Mouse (Mus musculus) CD8-positive naive resting alpha-beta T cell, adult 2 months (primary cell): ENCODE measurements around the gene Epb41.

ENCODE experiments used
- DNase-seq, 2 experiments: peaks; one replicate each; pipeline ENCODE4 v3.0.0; 2022; ENCODE audit warnings: low read depth in 2 of 2, low spot score in 2 of 2

Epb41 gene

DNA sequence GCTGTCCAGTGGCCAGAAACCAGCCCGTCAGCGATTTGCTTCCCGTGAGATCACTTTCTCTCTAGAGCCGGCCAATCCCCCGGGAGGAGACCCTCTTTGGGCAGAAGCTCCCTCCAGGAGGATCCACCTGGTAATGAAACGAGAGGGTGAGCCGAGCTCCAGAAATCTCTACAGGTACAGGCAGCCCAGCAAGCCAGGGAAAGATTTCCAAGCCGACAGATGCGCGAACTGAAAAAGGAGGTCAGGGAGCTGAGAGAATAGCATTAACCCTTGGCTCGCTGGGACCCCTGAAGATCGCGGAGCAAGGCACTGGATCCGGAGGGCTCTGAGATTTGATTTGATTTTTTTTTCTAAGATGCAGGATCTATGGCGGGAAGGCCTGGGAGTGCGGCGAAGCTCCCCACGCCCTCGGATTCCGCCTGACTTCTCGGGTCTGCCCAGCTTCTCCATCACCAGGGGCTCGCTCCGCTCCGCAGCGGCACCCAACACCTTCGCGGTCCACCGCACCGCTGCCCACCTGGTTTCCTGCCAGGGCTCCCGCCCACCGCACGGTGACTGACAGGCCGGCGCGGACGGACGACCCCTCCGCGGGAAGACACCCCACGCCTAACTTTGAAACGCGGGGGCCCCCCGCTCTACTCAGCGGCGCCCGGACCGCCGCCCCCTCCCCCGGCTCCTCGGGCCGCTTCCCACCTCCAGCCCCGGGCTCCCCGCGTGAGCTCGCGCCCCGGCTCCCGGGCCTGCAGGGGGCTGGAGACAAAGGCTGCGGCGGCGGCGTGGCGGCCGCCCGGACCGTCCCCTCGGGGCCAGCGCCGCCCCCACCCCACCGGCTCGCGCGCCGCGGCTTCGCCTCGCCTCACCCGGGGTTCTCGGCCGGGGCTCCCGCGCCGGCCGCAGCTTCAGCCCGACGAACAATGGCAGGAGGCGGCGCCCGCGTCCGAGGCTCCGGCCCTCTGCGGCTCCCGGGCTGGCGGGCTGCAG is 26.8 kb downstream of the Epb41 start:
- DNase-seq: peak; percentile 26 to 32

GRCm38 (mm10) chr4:132043726-132044125 is 31.4 kb downstream of the Epb41 start:
- DNase-seq: no peak

GRCm38 (mm10) chr4:132041471-132042332 is 33.4 kb downstream of the Epb41 start:
- no peak for DNase-seq

DNA sequence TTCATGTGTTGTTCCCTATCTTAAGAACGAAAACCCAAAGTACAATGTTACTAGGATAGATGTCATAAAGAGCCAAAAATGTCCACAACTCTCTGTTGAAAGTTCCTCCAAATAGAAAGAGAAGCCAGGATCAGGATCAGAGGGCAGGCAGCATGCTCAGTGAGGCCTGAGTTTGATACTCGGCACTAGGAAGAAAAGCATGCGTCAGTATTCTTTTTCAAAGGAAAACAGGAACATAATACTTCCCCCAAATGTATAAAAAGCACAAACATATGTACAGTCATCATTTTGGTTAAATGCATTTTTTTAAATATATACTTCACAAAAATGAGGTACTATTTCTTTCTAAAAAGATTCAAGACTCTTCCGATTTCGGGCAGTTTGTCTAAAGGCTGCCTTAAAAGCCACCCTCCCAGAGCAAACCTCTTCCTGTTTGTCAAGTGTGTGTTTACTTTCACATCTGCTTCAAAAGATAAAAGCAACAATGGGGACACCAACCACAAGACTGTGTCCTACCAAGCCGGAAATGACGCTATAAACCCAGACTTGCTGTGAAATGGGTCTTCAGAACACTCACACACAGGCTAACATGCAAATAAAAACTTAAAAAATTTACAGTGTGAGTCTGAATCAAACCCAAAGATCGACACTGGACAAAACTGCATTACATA is 35.0 kb downstream of the Epb41 start:
- peak; percentile 71 to 78 for DNase-seq

DNA sequence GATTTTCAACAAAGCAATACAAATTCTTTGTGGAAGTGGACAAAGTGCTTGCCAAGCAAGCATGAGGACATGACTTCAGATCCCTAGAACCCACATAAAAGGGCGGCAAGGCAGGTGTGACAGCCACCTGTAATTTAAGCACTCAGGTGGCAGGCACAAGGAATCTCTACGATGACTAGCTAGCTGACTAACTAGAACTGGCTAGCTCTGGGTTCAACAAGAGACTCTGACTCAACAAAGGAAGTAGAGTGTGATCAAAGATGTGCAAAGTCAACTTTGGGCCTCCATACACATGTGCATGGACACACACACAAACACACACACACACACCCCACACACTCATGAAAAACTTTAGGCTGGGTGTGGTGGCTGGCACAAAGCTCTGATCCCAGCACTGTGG is 35.6 kb downstream of the Epb41 start:
- peak in 1 of 2 experiments; percentile 19 for DNase-seq

GRCm38 (mm10) chr4:132038809-132039208 is 36.3 kb downstream of the Epb41 start:
- no peak for DNase-seq

DNA sequence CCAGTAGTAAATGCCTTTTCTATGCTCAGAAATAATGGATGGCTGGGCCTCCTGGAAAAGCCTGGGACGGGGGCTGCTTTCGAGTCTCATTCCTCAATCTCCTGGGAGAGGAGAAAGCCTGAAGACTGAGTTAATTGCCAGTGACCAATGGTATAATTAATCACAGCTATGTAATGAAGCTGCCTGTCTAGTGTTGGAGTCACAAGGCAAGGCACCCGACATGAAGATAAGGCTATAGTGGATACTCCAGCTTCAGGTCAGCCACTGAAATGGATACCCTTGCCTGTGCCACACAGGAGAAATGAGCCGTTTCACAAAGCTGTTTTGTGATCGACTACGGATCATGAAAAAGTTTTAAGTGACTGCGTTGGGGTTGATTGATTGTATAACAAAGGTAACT is 37.1 kb downstream of the Epb41 start:
- DNase-seq: no peak

DNA sequence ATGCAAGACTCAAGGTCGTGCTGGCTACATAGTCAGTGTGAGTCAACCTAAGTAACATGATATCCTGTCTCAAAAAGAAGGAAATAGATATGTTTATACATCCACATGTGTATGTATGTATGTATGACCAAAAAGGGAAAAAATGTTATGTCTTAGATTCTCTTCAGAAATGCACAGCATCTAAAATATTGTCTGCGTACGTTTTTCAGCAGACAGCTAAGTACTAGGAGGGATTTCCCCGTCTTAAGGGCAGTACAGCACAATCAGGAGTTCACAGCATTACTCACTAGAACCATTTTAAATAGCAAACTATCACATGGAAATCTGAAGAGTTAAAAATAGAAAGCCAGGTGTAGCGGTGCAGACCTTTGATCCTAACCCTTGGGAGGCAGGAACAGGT is 38.0 kb downstream of the Epb41 start:
- DNase-seq: no peak

DNA sequence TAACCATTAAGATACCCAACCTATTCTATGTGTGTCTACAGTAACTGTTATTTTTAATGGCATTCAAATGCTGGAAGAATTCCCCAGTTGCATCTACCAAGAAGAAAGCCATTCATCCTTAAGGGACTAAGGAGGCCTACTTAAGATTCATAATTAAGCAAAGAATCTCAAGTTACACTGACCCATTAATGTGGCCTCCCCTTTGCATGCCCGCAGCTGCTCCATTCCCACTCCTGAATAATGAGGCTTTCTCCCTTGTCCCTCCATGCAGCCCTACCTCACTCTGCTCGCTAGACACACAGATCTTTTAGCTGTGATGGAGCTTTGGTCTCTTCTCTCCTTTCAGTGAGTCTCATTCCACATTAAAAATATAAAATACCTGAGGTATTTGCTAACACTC is 40.9 kb downstream of the Epb41 start:
- DNase-seq: no peak

- peak in 1 of 2 experiments; percentile 34 for DNase-seq
These were observed 41.9 kb downstream of the Epb41 start for GRCm38 (mm10) chr4:132033183-132033582.

- no peak for DNase-seq
These were observed 45.0 kb downstream of the Epb41 start for GRCm38 (mm10) chr4:132029851-132030741.

GRCm38 (mm10) chr4:132027806-132028205 is 47.3 kb downstream of the Epb41 start:
- no peak for DNase-seq

DNA sequence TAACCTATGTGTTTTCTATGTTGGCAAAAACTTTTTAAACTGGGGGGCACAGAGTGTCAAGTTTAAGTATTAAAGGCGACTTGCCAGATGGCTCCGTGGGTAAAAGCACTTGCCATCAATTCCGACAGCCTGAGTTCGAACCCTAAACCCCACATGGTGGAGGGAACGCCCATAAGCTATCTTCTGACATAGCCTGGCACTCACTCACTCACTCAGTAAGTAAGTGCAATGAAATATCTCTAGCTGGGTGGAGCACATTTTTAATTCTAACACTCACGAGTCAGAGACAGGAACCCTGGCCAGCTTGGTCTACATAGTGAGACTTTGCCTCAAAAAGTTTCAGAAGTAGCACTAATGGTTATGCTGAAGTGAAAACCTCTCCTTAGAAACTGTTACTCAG is 48.0 kb downstream of the Epb41 start:
- DNase-seq: no peak

GRCm38 (mm10) chr4:132025738-132026527 is 49.2 kb downstream of the Epb41 start:
- DNase-seq: no peak

DNA sequence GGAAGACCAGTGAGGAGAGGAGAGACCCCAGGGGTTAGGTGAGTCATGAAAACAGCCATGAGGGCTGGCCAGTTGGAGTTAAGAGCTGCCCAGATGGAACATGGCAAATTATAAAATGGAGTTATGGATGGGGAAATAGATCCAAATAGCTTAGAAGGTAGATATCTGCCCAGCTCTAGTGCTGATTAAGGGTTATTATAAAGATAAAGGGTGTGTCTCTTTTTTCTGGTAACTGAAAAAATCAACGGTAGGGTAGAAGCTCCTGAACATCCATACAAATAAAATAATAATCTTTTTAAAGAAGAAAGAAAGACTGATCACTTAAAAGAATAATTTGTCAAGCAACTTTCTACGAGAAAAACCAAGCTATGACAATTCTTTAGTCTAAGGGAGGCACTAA is 49.9 kb downstream of the Epb41 start:
- no peak for DNase-seq

DNA sequence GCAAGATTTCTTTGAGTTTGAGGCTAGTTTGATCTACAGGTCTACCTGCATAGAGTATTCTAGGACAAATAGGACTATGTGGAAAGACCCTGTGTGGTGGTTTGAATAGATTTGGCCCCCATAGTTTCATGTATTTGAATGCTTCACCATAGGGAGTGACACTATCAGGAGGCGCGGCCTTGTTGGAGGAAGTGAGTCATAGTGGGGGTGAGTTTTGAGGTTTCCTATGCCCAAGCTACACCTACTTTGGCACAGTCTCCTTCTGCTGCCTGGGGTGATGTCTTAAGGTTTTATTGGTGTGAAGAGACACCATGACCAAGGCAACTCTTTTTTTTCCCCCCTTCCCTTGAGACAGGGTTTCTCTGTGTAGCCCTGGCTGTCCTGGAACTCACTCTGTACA is 51.3 kb downstream of the Epb41 start:
- DNase-seq: no peak

- DNase-seq: peak in 1 of 2 experiments; percentile 42
These were observed 52.5 kb downstream of the Epb41 start for GRCm38 (mm10) chr4:132022639-132023038.

DNA sequence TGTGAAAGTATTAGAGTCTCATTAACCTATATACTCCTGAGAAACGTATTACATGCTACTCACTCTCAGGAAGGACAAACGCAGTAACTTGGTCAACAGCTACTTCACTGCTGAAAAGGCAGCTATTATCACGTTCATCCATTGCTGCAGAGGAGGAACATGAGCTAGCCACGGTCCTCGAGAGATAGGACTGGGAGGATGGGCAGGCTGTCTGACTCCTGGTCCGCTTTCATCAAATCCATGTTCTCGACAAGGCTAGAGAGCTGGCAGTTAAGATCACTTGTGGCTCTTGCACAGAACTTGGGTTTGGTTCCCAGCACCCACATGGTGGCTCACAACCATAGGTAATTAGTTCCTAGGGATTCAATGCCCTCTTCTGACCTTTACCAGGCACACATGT is 53.2 kb downstream of the Epb41 start:
- DNase-seq: no peak

DNA sequence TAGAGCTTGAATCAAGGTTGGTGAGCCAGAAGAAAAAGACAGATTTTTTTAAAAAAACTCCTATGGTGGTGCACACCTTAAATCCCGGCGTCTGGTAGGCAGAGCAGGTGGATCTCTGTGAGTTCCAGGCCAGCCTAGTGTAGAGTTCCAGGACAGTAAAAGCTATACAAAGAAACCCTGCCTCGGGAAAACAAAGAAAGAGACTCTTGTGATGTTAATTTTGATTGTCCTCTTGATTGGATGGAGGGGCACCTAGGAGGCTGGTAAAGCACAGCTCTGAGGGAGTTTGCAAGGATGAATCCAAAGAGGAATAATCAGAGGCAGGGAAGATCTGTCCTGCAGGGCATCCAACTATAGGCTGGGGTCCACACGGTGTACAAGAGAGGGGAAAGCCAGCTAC is 56.6 kb downstream of the Epb41 start:
- DNase-seq: no peak

DNA sequence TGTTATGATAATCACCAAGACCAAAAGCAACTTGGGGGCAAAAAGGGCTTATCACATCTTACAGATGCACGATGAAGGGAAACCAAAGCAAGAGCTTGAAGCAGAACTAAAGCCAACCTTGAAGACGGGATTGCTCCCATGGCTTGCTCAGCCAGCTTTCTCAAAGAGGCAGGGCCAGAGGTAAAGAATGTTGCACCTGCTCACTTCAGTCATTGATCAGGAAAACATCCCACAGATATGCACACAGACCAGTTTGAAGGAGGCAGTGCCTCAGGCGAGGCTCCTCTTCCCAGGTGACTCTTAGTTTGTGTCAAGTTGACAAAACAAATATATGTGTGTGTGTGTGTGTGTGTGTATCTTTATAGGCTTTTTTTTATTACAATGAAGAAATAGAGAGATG is 59.7 kb downstream of the Epb41 start:
- no peak for DNase-seq
